Mouse (Mus musculus) small intestine, adult 2 months (tissue): ENCODE measurements at regions not wholly inside any gene's neighbourhood (a gene's known extent, or its start where the extent isn't known, plus 50 kb on each side); places are given as distances from the start of the nearest gene placed in this dataset.

Experiments
- CTCF ChIP-seq: fragments of 200-500 bp; IDR thresholded peaks from 2 replicates; pipeline ENCODE4 v1.5.1; 2012; ENCODE audit warnings: low read depth, mild to moderate bottlenecking, control low read depth, inconsistent platforms, low read length, moderate library complexity, mixed read lengths; ENCODE audit not compliant: insufficient replicate concordance, insufficient read length; ENCODE audit errors: extremely low read depth
- POLR2A ChIP-seq: fragments of 200-500 bp; IDR thresholded peaks from 2 replicates; pipeline ENCODE4 v1.6.1; 2012; ENCODE audit warnings: low read depth, mild to moderate bottlenecking, control low read depth, inconsistent platforms, low read length, moderate library complexity

GRCm38 (mm10) chr13:102315921-102316692, 377.3 kb upstream of the Cd180 start:
- no peak for TF ChIP-seq POLR2A
- no peak for TF ChIP-seq CTCF
